Mouse (Mus musculus) kidney, adult 2 months (tissue): ENCODE results near the gene Ttc34.

Experiments
- CTCF ChIP-seq: fragments of 200-500 bp; conservative IDR thresholded peaks from 2 replicates; pipeline ENCODE4 v1.5.1; 2011; ENCODE audit warnings: low read depth, mild to moderate bottlenecking, control low read depth, low read length, moderate library complexity, mixed read lengths; ENCODE audit not compliant: insufficient read depth, insufficient read length
- POLR2A ChIP-seq: fragments of 200-500 bp; IDR thresholded peaks from one replicate; pipeline ENCODE4 v1.6.1; 2011; ENCODE audit warnings: low read depth, low read length, control low read depth

GRCm38 (mm10) chr4:154831915-154832573, 5.2 kb upstream of the Ttc34 start:
- no peak for TF ChIP-seq POLR2A
- TF ChIP-seq CTCF, result no peak
